21 mouse cellular contexts compared by ENCODE assay signal in genomic region chr5:22556713-22557112, GRCm38 (mm10).
"Had no signal": no experiment of that assay in that cellular context is flagged by ENCODE, and none has a peak within 500 bp of the region (broad histone marks: within the 10 kb centered on the region; RNA-seq: fewer than 3 reads in every experiment).

No protein-coding gene starts in this region.

- H3K9me3 ChIP-seq: midbrain, embryonic 12.5 days; midbrain, embryonic 15.5 days; neural tube, embryonic 12.5 days; neural tube, embryonic 15.5 days had no signal

- H3K36me3 ChIP-seq: midbrain, embryonic 15.5 days; neural tube, embryonic 12.5 days; neural tube, embryonic 15.5 days had no signal

- H3K27me3 ChIP-seq: limb, embryonic 13.5 days; midbrain, embryonic 12.5 days; midbrain, embryonic 15.5 days; neural tube, embryonic 12.5 days; neural tube, embryonic 15.5 days had no signal

- H3K27ac ChIP-seq: layer of hippocampus, adult 2 months; left cerebral cortex, adult 2 months; limb, embryonic 13.5 days; macrophage; midbrain, embryonic 12.5 days; midbrain, embryonic 15.5 days; neural tube, embryonic 12.5 days; neural tube, embryonic 15.5 days; stomach, postnatal 0 days had no signal

- H3K9ac ChIP-seq: limb, embryonic 13.5 days; lung, embryonic 14.5 days; midbrain, embryonic 12.5 days; midbrain, embryonic 15.5 days; neural tube, embryonic 12.5 days; neural tube, embryonic 15.5 days had no signal

- ATAC-seq: lung, postnatal 0 days; midbrain, embryonic 15.5 days had no signal

- H3K4me2 ChIP-seq: limb, embryonic 13.5 days; lung, embryonic 14.5 days; midbrain, embryonic 12.5 days; midbrain, embryonic 15.5 days; neural tube, embryonic 12.5 days; neural tube, embryonic 15.5 days had no signal

- DNase-seq: kidney, adult 18-20 months; kidney, adult 9 months; kidney, postnatal 14 days; layer of hippocampus, postnatal 36 days; lung, embryonic 14.5 days; right cerebral cortex, adult 18-20 months; right cerebral cortex, postnatal 14 days; right cerebral cortex, postnatal 4 days; thymus, adult 2 months; thymus, postnatal 14 days; thymus, postnatal 4 days had no signal

- H3K4me3 ChIP-seq: layer of hippocampus, adult 2 months; left cerebral cortex, adult 2 months; limb, embryonic 13.5 days; midbrain, embryonic 12.5 days; midbrain, embryonic 15.5 days; neural tube, embryonic 12.5 days; neural tube, embryonic 15.5 days had no signal

- H3K4me1 ChIP-seq: limb, embryonic 13.5 days; midbrain, embryonic 12.5 days; midbrain, embryonic 15.5 days; neural tube, embryonic 12.5 days; neural tube, embryonic 15.5 days had no signal
